Mouse (Mus musculus) urinary bladder, adult 2 months (tissue): Measurements from ENCODE around the gene Lyz1. TPM values are rescaled to one million over a fixed set of nuclear protein-coding genes. Genes with fewer than 3 reads are reported as not detected.
"Not testable (repeated sequence)": the region's sequence is repeated elsewhere in the genome, so short reads cannot be mapped to it uniquely, and the experiment has no call there.

Source experiments
- DNase-seq: peaks from one replicate; pipeline ENCODE4 v3.0.0; 2022; ENCODE audit warnings: low spot score
- polyA plus RNA-seq: library from polyadenylated mRNA; depleted of rRNA; stranded (reverse); fragments of >200 nt; gene quantifications from 2 replicates; pipeline ENCODE4 v1.2.3, GENCODE M21; 2012

Gene Lyz1
- polyA plus RNA-seq, 1 experiment = 9.3 TPM

- DNase-seq = no peak
These were observed 5.3 kb downstream of the Lyz1 start for GRCm38 (mm10) chr10:117287226-117287850.

GRCm38 (mm10) chr10:117286366-117286970, 6.2 kb downstream of the Lyz1 start:
- DNase-seq = no peak

GRCm38 (mm10) chr10:117285584-117285983, 7.1 kb downstream of the Lyz1 start:
- DNase-seq = not testable (repeated sequence)

- no peak for DNase-seq
These were observed 7.8 kb downstream of the Lyz1 start for GRCm38 (mm10) chr10:117284578-117285520.

GRCm38 (mm10) chr10:117283871-117284577, 8.6 kb downstream of the Lyz1 start:
- DNase-seq = no peak

- not testable (repeated sequence) for DNase-seq
These were observed 9.5 kb downstream of the Lyz1 start for GRCm38 (mm10) chr10:117283196-117283595.

- no peak for DNase-seq
These were observed 10.1 kb downstream of the Lyz1 start for GRCm38 (mm10) chr10:117282551-117282950.

- no peak for DNase-seq
These were observed 10.6 kb downstream of the Lyz1 start, which contains the start of gene Lyz2 for GRCm38 (mm10) chr10:117282049-117282448. Gene Lyz2 (minus strand): TSS chr10:117282321.

- no peak for DNase-seq
These were observed 11.2 kb downstream of the Lyz1 start for GRCm38 (mm10) chr10:117281381-117281920.

GRCm38 (mm10) chr10:117280000-117280399, 12.7 kb downstream of the Lyz1 start:
- no peak for DNase-seq

GRCm38 (mm10) chr10:117278510-117278909, 14.2 kb downstream of the Lyz1 start:
- not testable (repeated sequence) for DNase-seq

- not testable (repeated sequence) for DNase-seq
These were observed 14.9 kb downstream of the Lyz1 start for GRCm38 (mm10) chr10:117277779-117278178.

GRCm38 (mm10) chr10:117275681-117276369, 16.8 kb downstream of the Lyz1 start:
- DNase-seq = no peak

GRCm38 (mm10) chr10:117274645-117275044, 18.0 kb downstream of the Lyz1 start:
- DNase-seq = not testable (repeated sequence)

- no peak for DNase-seq
These were observed 20.6 kb downstream of the Lyz1 start for GRCm38 (mm10) chr10:117272023-117272422.

GRCm38 (mm10) chr10:117259870-117260269, 32.8 kb downstream of the Lyz1 start:
- no peak for DNase-seq

GRCm38 (mm10) chr10:117238603-117239002, 54.1 kb downstream of the Lyz1 start, which contains the start of gene 9530003J23Rik:
Gene 9530003J23Rik (minus strand): TSS chr10:117238703.
- DNase-seq = no peak
